Mouse (Mus musculus) CH12.LX (cell line): ENCODE data around the gene Sipa1l2. TPM values are rescaled to one million over a fixed set of nuclear protein-coding genes. Genes with fewer than 3 reads are reported as not detected.
A peak's percentile ranks its signal among the peaks of the same experiment; 100 is the strongest.

Experiments used
- DNase-seq: peaks from one replicate; pipeline ENCODE4 v3.0.0-alpha.2; 2013; ENCODE audit errors: extremely low read depth
- H3K27ac ChIP-seq: 2 replicates; pipeline ENCODE4 v1.5.1; 2012; ENCODE audit warnings: low read depth, mild to moderate bottlenecking, control low read depth, moderate library complexity; ENCODE audit not compliant: insufficient read depth
- H3K27me3 ChIP-seq: replicated peaks from 2 replicates; pipeline ENCODE3; 2012; ENCODE audit warnings: inconsistent platforms
- H3K36me3 ChIP-seq, 2 experiments: replicated peaks in 1 of 2; 2 replicates each; pipeline versions ENCODE3 to v1.6.1; 2012; ENCODE audit warnings: inconsistent platforms in 1 of 2, low read length in 1 of 2, mild to moderate bottlenecking in 1 of 2, mixed read lengths in 1 of 2, moderate library complexity in 1 of 2; ENCODE audit not compliant: control insufficient read depth in 1 of 2, insufficient read depth in 1 of 2
- H3K4me1 ChIP-seq, 2 experiments: 2 replicates each; pipeline ENCODE4 v1.6.1; 2012; ENCODE audit warnings: inconsistent platforms in 1 of 2, moderate library complexity in 1 of 2; ENCODE audit not compliant: insufficient read depth in 2 of 2, control insufficient read depth in 1 of 2
- H3K4me2 ChIP-seq: 2 replicates; pipeline ENCODE4 v1.6.1; 2012; ENCODE audit warnings: low read depth, mild to moderate bottlenecking, control low read depth; ENCODE audit not compliant: poor library complexity, insufficient read depth, severe bottlenecking
- H3K4me3 ChIP-seq, 3 experiments: fragments of 150-350 bp in 1 of 3; sonication (generic) in 1 of 3; replicated peaks in 1 of 3; 2 replicates each; pipeline versions ENCODE3 to v1.5.1; 2011 to 2012; ENCODE audit warnings: low read depth in 2 of 3, low read length in 2 of 3, mild to moderate bottlenecking in 2 of 3, moderate library complexity in 2 of 3, control low read depth in 1 of 3, improper control_type of control experiment in 1 of 3, inconsistent platforms in 1 of 3, mixed read lengths in 1 of 3; ENCODE audit not compliant: poor library complexity in 1 of 3
- H3K79me2 ChIP-seq: replicated peaks from 2 replicates; pipeline ENCODE4 v1.6.1; 2012; ENCODE audit warnings: mild to moderate bottlenecking, moderate library complexity; ENCODE audit not compliant: control insufficient read depth, poor library complexity, insufficient read depth, severe bottlenecking; ENCODE audit errors: extremely low read depth
- H3K9ac ChIP-seq: 2 replicates; pipeline ENCODE4 v1.6.1; 2012; ENCODE audit warnings: low read depth, mild to moderate bottlenecking, control low read depth, moderate library complexity; ENCODE audit not compliant: insufficient read depth
- H3K9me3 ChIP-seq: replicated peaks from 2 replicates; pipeline ENCODE3; 2012; ENCODE audit warnings: low read length, inconsistent platforms, mixed read lengths
- BHLHE40 ChIP-seq: IDR thresholded peaks from 2 replicates; pipeline ENCODE4 v1.6.1; 2011; ENCODE audit warnings: mild to moderate bottlenecking, low read depth, low read length, improper control_type of control experiment
- CHD1 ChIP-seq: IDR thresholded peaks from 2 replicates; pipeline ENCODE4 v1.6.1; 2012; ENCODE audit warnings: low read depth, low read length, improper control_type of control experiment, inconsistent platforms
- CHD2 ChIP-seq: IDR thresholded peaks from 2 replicates; pipeline ENCODE4 v1.6.1; 2011; ENCODE audit warnings: low read length, improper control_type of control experiment
- CTCF ChIP-seq, 2 experiments: IDR thresholded peaks in 1 of 2; conservative IDR thresholded peaks in 1 of 2; 2 replicates each; pipeline ENCODE4 v1.5.1; 2011 to 2012; ENCODE audit warnings: low read depth in 2 of 2, low read length in 2 of 2, improper control_type of control experiment in 1 of 2, inconsistent platforms in 1 of 2, mild to moderate bottlenecking in 1 of 2, moderate library complexity in 1 of 2
- E2F4 ChIP-seq: IDR thresholded peaks from 2 replicates; pipeline ENCODE4 v1.6.1; 2011; ENCODE audit warnings: low read depth, low read length, improper control_type of control experiment; ENCODE audit not compliant: insufficient replicate concordance
- ELF1 ChIP-seq: IDR thresholded peaks from 2 replicates; pipeline ENCODE4 v1.6.1; 2014; ENCODE audit warnings: low read depth, mild to moderate bottlenecking, inconsistent platforms, low read length, improper control_type of control experiment
- EP300 ChIP-seq: IDR thresholded peaks from 2 replicates; pipeline ENCODE4 v1.6.1; 2011; ENCODE audit warnings: low read length, improper control_type of control experiment
- ETS1 ChIP-seq: conservative IDR thresholded peaks from 2 replicates; pipeline ENCODE4 v1.6.1; 2012; ENCODE audit warnings: low read depth, mild to moderate bottlenecking, inconsistent platforms, low read length, improper control_type of control experiment, moderate library complexity
- GABPA ChIP-seq: IDR thresholded peaks from 2 replicates; pipeline ENCODE4 v1.6.1; 2012; ENCODE audit warnings: low read depth, low read length, improper control_type of control experiment, inconsistent platforms; ENCODE audit not compliant: insufficient replicate concordance
- HCFC1 ChIP-seq: IDR thresholded peaks from 2 replicates; pipeline ENCODE4 v1.6.1; 2012; ENCODE audit warnings: low read depth, mild to moderate bottlenecking, inconsistent platforms, low read length, improper control_type of control experiment
- IRF4 ChIP-seq: IDR thresholded peaks from 2 replicates; pipeline ENCODE4 v1.6.1; 2014; ENCODE audit warnings: low read depth, mild to moderate bottlenecking, inconsistent platforms, low read length, improper control_type of control experiment
- JUN ChIP-seq: IDR thresholded peaks from 2 replicates; pipeline ENCODE4 v1.6.1; 2011; ENCODE audit warnings: low read depth, mild to moderate bottlenecking, low read length, improper control_type of control experiment, moderate library complexity; ENCODE audit not compliant: insufficient read depth
- JUND ChIP-seq: conservative IDR thresholded peaks from 2 replicates; pipeline ENCODE4 v1.6.1; 2011; ENCODE audit warnings: low read depth, low read length, improper control_type of control experiment
- KAT2A ChIP-seq: IDR thresholded peaks from 2 replicates; pipeline ENCODE4 v1.6.1; 2012; ENCODE audit warnings: low read length, improper control_type of control experiment, inconsistent platforms; ENCODE audit not compliant: insufficient replicate concordance
- MAX ChIP-seq: IDR thresholded peaks from 2 replicates; pipeline ENCODE4 v1.6.1; 2011; ENCODE audit warnings: low read length, improper control_type of control experiment
- MAZ ChIP-seq: IDR thresholded peaks from 2 replicates; pipeline ENCODE4 v1.6.1; 2012; ENCODE audit warnings: low read depth, mild to moderate bottlenecking, inconsistent platforms, low read length, improper control_type of control experiment, moderate library complexity
- MEF2A ChIP-seq: IDR thresholded peaks from 2 replicates; pipeline ENCODE4 v1.6.1; 2014; ENCODE audit warnings: low read depth, mild to moderate bottlenecking, inconsistent platforms, low read length, improper control_type of control experiment, borderline replicate concordance
- MXI1 ChIP-seq: IDR thresholded peaks from 2 replicates; pipeline ENCODE4 v1.6.1; 2011; ENCODE audit warnings: mild to moderate bottlenecking, low read depth, low read length, improper control_type of control experiment
- MYC ChIP-seq: IDR thresholded peaks from 2 replicates; pipeline ENCODE4 v1.6.1; 2011; ENCODE audit warnings: low read depth, mild to moderate bottlenecking, improper control_type of control experiment, low read length
- NELFE ChIP-seq: IDR thresholded peaks from 2 replicates; pipeline ENCODE4 v1.6.1; 2011; ENCODE audit warnings: low read depth, low read length, improper control_type of control experiment
- NRF1 ChIP-seq: IDR thresholded peaks from 2 replicates; pipeline ENCODE4 v1.6.1; 2014; ENCODE audit warnings: low read depth, mild to moderate bottlenecking, inconsistent platforms, low read length, improper control_type of control experiment, moderate library complexity
- PAX5 ChIP-seq: IDR thresholded peaks from 2 replicates; pipeline ENCODE4 v1.6.1; 2012; ENCODE audit warnings: low read length, inconsistent platforms, mixed read lengths
- POLR2A ChIP-seq: IDR thresholded peaks from 2 replicates; pipeline ENCODE4 v1.6.1; 2011; ENCODE audit warnings: low read depth, mild to moderate bottlenecking, improper control_type of control experiment, low read length
- POLR2AphosphoS2 ChIP-seq: IDR thresholded peaks from 2 replicates; pipeline ENCODE4 v1.6.1; 2011; ENCODE audit warnings: low read depth, low read length, improper control_type of control experiment
- RAD21 ChIP-seq: IDR thresholded peaks from 2 replicates; pipeline ENCODE4 v1.6.1; 2011; ENCODE audit warnings: low read depth, mild to moderate bottlenecking, low read length, improper control_type of control experiment, moderate library complexity
- RCOR1 ChIP-seq: conservative IDR thresholded peaks from 2 replicates; pipeline ENCODE4 v1.6.1; 2012; ENCODE audit warnings: low read depth, mild to moderate bottlenecking, inconsistent platforms, low read length, improper control_type of control experiment
- SIN3A ChIP-seq: IDR thresholded peaks from 2 replicates; pipeline ENCODE4 v1.6.1; 2012; ENCODE audit warnings: low read length, improper control_type of control experiment, inconsistent platforms
- SMC3 ChIP-seq: IDR thresholded peaks from 2 replicates; pipeline ENCODE4 v1.6.1; 2011; ENCODE audit warnings: low read depth, low read length, improper control_type of control experiment
- TBP ChIP-seq: conservative IDR thresholded peaks from 2 replicates; pipeline ENCODE4 v1.6.1; 2011; ENCODE audit warnings: low read depth, low read length, improper control_type of control experiment
- TCF12 ChIP-seq: IDR thresholded peaks from 2 replicates; pipeline ENCODE4 v1.6.1; 2014; ENCODE audit warnings: low read depth, mild to moderate bottlenecking, inconsistent platforms, low read length, improper control_type of control experiment
- UBTF ChIP-seq: IDR thresholded peaks from 2 replicates; pipeline ENCODE4 v1.6.1; 2012; ENCODE audit warnings: low read depth, mild to moderate bottlenecking, inconsistent platforms, low read length, improper control_type of control experiment, moderate library complexity
- USF1 ChIP-seq: IDR thresholded peaks from 2 replicates; pipeline ENCODE4 v1.6.1; 2014; ENCODE audit warnings: low read depth, mild to moderate bottlenecking, inconsistent platforms, low read length, improper control_type of control experiment
- USF2 ChIP-seq: conservative IDR thresholded peaks from 2 replicates; pipeline ENCODE4 v1.6.1; 2011; ENCODE audit warnings: low read depth, low read length, improper control_type of control experiment
- ZC3H11A ChIP-seq: IDR thresholded peaks from 2 replicates; pipeline ENCODE4 v1.6.1; 2012; ENCODE audit warnings: low read depth, mild to moderate bottlenecking, inconsistent platforms, low read length, improper control_type of control experiment
- ZKSCAN1 ChIP-seq: IDR thresholded peaks from 2 replicates; pipeline ENCODE4 v1.6.1; 2012; ENCODE audit warnings: low read depth, inconsistent platforms, low read length, improper control_type of control experiment, borderline replicate concordance
- ZMIZ1 ChIP-seq: IDR thresholded peaks from 2 replicates; pipeline ENCODE4 v1.6.1; 2012; ENCODE audit warnings: low read depth, mild to moderate bottlenecking, inconsistent platforms, low read length, improper control_type of control experiment
- ZNF384 ChIP-seq: IDR thresholded peaks from 2 replicates; pipeline ENCODE4 v1.6.1; 2012; ENCODE audit warnings: low read depth, low read length, improper control_type of control experiment, inconsistent platforms
- dilution Hi-C: fragments of 300-500 bp; cut with MboI; formaldehyde crosslinking; loops from 2 replicates; pipeline ENCODE4 v1.14.3; 2020; ENCODE audit warnings: low sequenced_read_pairs; ENCODE audit not compliant: extremely low pct_unique_long_range_greater_than_20kb, extremely low pct_ligation_motif_present
- in situ Hi-C: fragments of 300-500 bp; cut with MboI; formaldehyde crosslinking; loops from 3 replicates; pipeline ENCODE4 v1.14.3; 2019; ENCODE audit warnings: low sequenced_read_pairs, low pct_ligation_motif_present, low pct_unique_long_range_greater_than_20kb, mixed read lengths
- polyA plus RNA-seq: library from polyadenylated mRNA; unstranded; fragments of >175 nt; gene quantifications from 2 replicates; pipeline ENCODE4 v1.2.1, GENCODE M21; 2012; ENCODE audit warnings: low read depth; ENCODE audit not compliant: insufficient read length
- total RNA-seq, 2 experiments: library from RNA; depleted of rRNA; stranded (reverse); fragments of 300-350 nt in 1 of 2; fragments of >200 nt in 1 of 2; gene quantifications; 2 replicates each; pipeline ENCODE4 v1.2.3; 2012 to 2014

Gene Sipa1l2
- total and polyA plus RNA-seq, 3 experiments, result 2.0 to 5.6 (median 2.7) TPM

GRCm38 (mm10) chr8:125558109-125559065 is 11.2 kb downstream of the Sipa1l2 start:
- Histone ChIP-seq H3K27ac (peak overlapping the region; percentile 91), H3K4me3 (peak overlapping the region; percentile 22 to 42 (median 25)), H3K9ac (peak overlapping the region; percentile 64), H3K4me1 (peaks cover 23 to 79% of the 10 kb centered on the region in 2 experiments), H3K36me3 (peaks cover 0 to 14% of the 10 kb centered on the region in 2 experiments), H3K9me3 (no peaks in the 10 kb centered on the region), H3K4me2 (peak overlapping the region; percentile 76), H3K27me3 (no peaks in the 10 kb centered on the region), H3K79me2 (no peaks in the 10 kb centered on the region; the same call in 1 of the 2 replicates)
- in situ Hi-C loops, result loop anchor here (25.0 kb wide), 2 partner anchors 221 to 371 kb away; no protein-coding TSS in a partner anchor
- peak; percentile 81 for DNase-seq
- dilution Hi-C loops, result no loop called here
- 0 out of 2 replicates have a peak, but pooled peaks have one; percentile 2 for TF ChIP-seq TBP
- no peak for TF ChIP-seq CHD1
- TF ChIP-seq CHD2, result peak; percentile 12; the same call in 1 of the 2 replicates
- TF ChIP-seq MEF2A, result peak; percentile 76
- TF ChIP-seq JUND, result peak; percentile 37; the same call in 1 of the 2 replicates
- no peak for TF ChIP-seq ZMIZ1
- TF ChIP-seq SMC3, result no peak
- TF ChIP-seq BHLHE40, result peak; percentile 45
- TF ChIP-seq GABPA, result no peak; the same call in 1 of the 2 replicates
- no peak for TF ChIP-seq ZC3H11A
- peak; percentile 52; the same call in 1 of the 2 replicates for TF ChIP-seq ETS1
- TF ChIP-seq TCF12, result peak; percentile 55; the same call in 1 of the 2 replicates
- TF ChIP-seq PAX5, result no peak
- TF ChIP-seq KAT2A, result no peak
- TF ChIP-seq EP300, result peak; percentile 54; the same call in 1 of the 2 replicates
- no peak for TF ChIP-seq POLR2AphosphoS2
- TF ChIP-seq E2F4, result no peak
- no peak for TF ChIP-seq ZKSCAN1
- no peak for TF ChIP-seq UBTF
- TF ChIP-seq USF2, result no peak
- peak; percentile 58 for TF ChIP-seq NRF1
- 0 out of 2 replicates have a peak, but pooled peaks have one; percentile 45 for TF ChIP-seq MAX
- TF ChIP-seq NELFE, result no peak
- peak; percentile 54; the same call in 1 of the 2 replicates for TF ChIP-seq MXI1
- peak; percentile 24; the same call in 1 of the 2 replicates for TF ChIP-seq MYC
- TF ChIP-seq HCFC1, result no peak; the same call in 1 of the 2 replicates
- no peak for TF ChIP-seq CTCF (conservative IDR thresholded peaks at IDR 0.05 in 1 of 2, IDR thresholded peaks at IDR 0.05 in 1 of 2; ENCODE audit: low read depth in 2 of 2, low read length in 2 of 2)
- no peak for TF ChIP-seq RAD21
- TF ChIP-seq SIN3A, result peak; percentile 88
- TF ChIP-seq ELF1, result no peak
- TF ChIP-seq JUN, result 0 out of 2 replicates have a peak, but pooled peaks have one; percentile 9
- no peak for TF ChIP-seq ZNF384
- TF ChIP-seq POLR2A, result peak; percentile 26; the same call in 1 of the 2 replicates
- no peak for TF ChIP-seq USF1
- TF ChIP-seq MAZ, result peak; percentile 36; the same call in 1 of the 2 replicates
- TF ChIP-seq IRF4, result no peak; the same call in 1 of the 2 replicates
- TF ChIP-seq RCOR1, result no peak
